Mouse (Mus musculus) left cerebral cortex, postnatal 4 days (tissue): ENCODE results near the gene Pramef6. TPM values are rescaled to one million over a fixed set of nuclear protein-coding genes. Genes with fewer than 3 reads are reported as not detected.
"Not testable (repeated sequence)": the region's sequence is repeated elsewhere in the genome, so short reads cannot be mapped to it uniquely, and the experiment has no call there.

Source experiments
- DNase-seq: peaks from one replicate; pipeline ENCODE4 v3.0.0-alpha.2; 2022
- intact Hi-C: fragments of 180-260 bp; cut with DNase I; formaldehyde crosslinking; loops from one replicate; pipeline ENCODE4 v1.15.1; 2025
- total RNA-seq, 2 experiments: library from RNA; stranded (reverse); gene quantifications; 2 replicates each; pipeline ENCODE4 v1.2.3; 2021

The Pramef6 gene
- total RNA-seq, result not detected

- DNase-seq, intact Hi-C loops: not testable (repeated sequence)
Observed at GRCm38 (mm10) chr4:143900280-143900679, at the start of gene Pramef6. Gene Pramef6 (minus strand): TSS chr4:143900380.

DNA sequence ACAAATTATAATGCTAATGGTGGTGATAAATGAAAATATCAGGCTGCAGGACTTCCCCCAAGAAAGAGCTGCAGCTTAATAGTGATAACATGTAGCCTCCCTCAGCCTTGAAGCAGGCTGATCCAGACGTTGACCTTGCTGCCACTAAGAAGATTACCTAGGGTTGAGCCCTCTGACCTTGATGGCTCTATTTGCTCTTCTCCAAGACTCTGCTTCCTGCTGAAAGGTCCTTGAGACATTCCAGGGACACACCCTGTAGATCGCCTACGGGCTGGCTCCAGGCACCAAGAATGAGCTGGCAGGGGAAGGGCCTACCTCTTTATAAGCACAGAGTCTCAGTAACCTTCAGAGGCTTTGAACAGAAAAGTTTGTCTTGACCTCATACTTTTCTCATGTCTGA is 5.8 kb downstream of the Pramef6 start:
- DNase-seq, intact Hi-C loops: not testable (repeated sequence)

- intact Hi-C loops, DNase-seq: not testable (repeated sequence)
Observed at GRCm38 (mm10) chr4:143882371-143882770, 17.8 kb downstream of the Pramef6 start.

GRCm38 (mm10) chr4:143846197-143846596 is 54.0 kb downstream of the Pramef6 start, which contains the start of gene Gm13103:
Gene Gm13103 (plus strand): TSS chr4:143846497.
- intact Hi-C loops, result loop anchor here (10.0 kb wide), 1 partner anchor 181 kb away; no protein-coding TSS in a partner anchor
- DNase-seq, result not testable (repeated sequence)

Other genes with a start within 250 kb of the Pramef6 start
- gene Gm13088, start 243.1 kb downstream of the Pramef6 start, total RNA-seq, result not detected
- not detected for gene Gm13089, start 197.7 kb downstream of the Pramef6 start, total RNA-seq
- gene Gm13078, start 180.9 kb downstream of the Pramef6 start, total RNA-seq, result not detected
- not detected for gene Gm13023, start 111.0 kb downstream of the Pramef6 start, total RNA-seq
- gene Gm13084, start 84.3 kb downstream of the Pramef6 start, total RNA-seq, result not detected
- not detected for gene Gm13103, start 53.9 kb downstream of the Pramef6 start, total RNA-seq
- gene Pramef25, start 50.6 kb upstream of the Pramef6 start, total RNA-seq, result not detected
- gene Gm13101, start 66.6 kb upstream of the Pramef6 start, total RNA-seq, result not detected
- not detected for gene Pramef17, start 94.0 kb upstream of the Pramef6 start, total RNA-seq
- not detected for gene Pramel4, start 158.7 kb upstream of the Pramef6 start, total RNA-seq
- not detected for gene Gm13102, start 206.1 kb upstream of the Pramef6 start, total RNA-seq